Mouse (Mus musculus) bone marrow macrophage, adult 2 months (primary cell): ENCODE measurements around the gene Myl6.

Experiments
- CTCF ChIP-seq: IDR thresholded peaks from 2 replicates; pipeline ENCODE4 v1.5.1; 2012; ENCODE audit warnings: low read depth, mild to moderate bottlenecking, low read length, moderate library complexity
- POLR2A ChIP-seq: IDR thresholded peaks from 2 replicates; pipeline ENCODE4 v1.6.1; 2012; ENCODE audit warnings: mild to moderate bottlenecking, low read depth, low read length, borderline replicate concordance

GRCm38 (mm10) chr10:128498590-128498989, 4.6 kb upstream of the Myl6 start, which contains the start of gene Myl6b:
- TF ChIP-seq CTCF (no peak), POLR2A (no peak)
